Mouse (Mus musculus) MEL (cell line): ENCODE measurements at regions not wholly inside any gene's neighbourhood (a gene's known extent, or its start where the extent isn't known, plus 50 kb on each side); places are given as distances from the start of the nearest gene placed in this dataset.
A peak's percentile ranks its signal among the peaks of the same experiment; 100 is the strongest.

ENCODE experiments used
- DNase-seq: peaks from one replicate; pipeline ENCODE4 v3.0.0; 2011; ENCODE audit warnings: low read depth, low spot score
- H3K27ac ChIP-seq: 2 replicates; pipeline ENCODE4 v1.5.1; 2012; ENCODE audit warnings: low read depth, mild to moderate bottlenecking, control low read depth, low read length, moderate library complexity; ENCODE audit not compliant: control insufficient read depth
- H3K27me3 ChIP-seq, 2 experiments: fragments of 150-350 bp in 1 of 2; sonication (generic) in 1 of 2; 2 replicates each; pipeline ENCODE4 v1.6.1; 2012; ENCODE audit warnings: low read length in 2 of 2, mild to moderate bottlenecking in 2 of 2, improper control_type of control experiment in 1 of 2, moderate library complexity in 1 of 2; ENCODE audit not compliant: insufficient read depth in 2 of 2, control insufficient read depth in 1 of 2
- H3K36me3 ChIP-seq, 2 experiments: 2 replicates each; pipeline ENCODE4 v1.6.1; 2012 to 2014; ENCODE audit warnings: low read length in 2 of 2, improper control_type of control experiment in 1 of 2, inconsistent platforms in 1 of 2, mild to moderate bottlenecking in 1 of 2; ENCODE audit not compliant: insufficient read depth in 2 of 2, control insufficient read depth in 1 of 2
- H3K4me1 ChIP-seq, 2 experiments: fragments of 150-350 bp in 1 of 2; sonication (generic) in 1 of 2; 2 replicates each; pipeline ENCODE4 v1.6.1; 2012; ENCODE audit warnings: low read length in 2 of 2, improper control_type of control experiment in 1 of 2, mild to moderate bottlenecking in 1 of 2; ENCODE audit not compliant: insufficient read depth in 2 of 2, control insufficient read depth in 1 of 2
- H3K4me3 ChIP-seq, 2 experiments: fragments of 150-350 bp in 1 of 2; sonication (generic) in 1 of 2; 2 replicates each; pipeline ENCODE4 v1.5.1; 2012; ENCODE audit warnings: low read depth in 2 of 2, low read length in 2 of 2, mild to moderate bottlenecking in 2 of 2, moderate library complexity in 2 of 2, control low read depth in 1 of 2, improper control_type of control experiment in 1 of 2; ENCODE audit not compliant: control insufficient read depth in 1 of 2, insufficient read depth in 1 of 2
- H3K79me2 ChIP-seq: 2 replicates; pipeline ENCODE4 v1.6.1; 2012; ENCODE audit warnings: mild to moderate bottlenecking, low read length, moderate library complexity; ENCODE audit not compliant: control insufficient read depth, poor library complexity, insufficient read depth
- H3K9ac ChIP-seq: 2 replicates; pipeline ENCODE4 v1.6.1; 2012; ENCODE audit warnings: low read depth, mild to moderate bottlenecking, control low read depth, low read length, moderate library complexity; ENCODE audit not compliant: control insufficient read depth, poor library complexity, severe bottlenecking
- H3K9me3 ChIP-seq: fragments of 150-350 bp; sonication (generic); replicated peaks from 2 replicates; pipeline ENCODE4 v1.6.1; 2012; ENCODE audit warnings: mild to moderate bottlenecking, low read length, improper control_type of control experiment, moderate library complexity; ENCODE audit not compliant: insufficient read depth
- BHLHE40 ChIP-seq: IDR thresholded peaks from 2 replicates; pipeline ENCODE4 v1.6.1; 2012; ENCODE audit warnings: low read depth, mild to moderate bottlenecking, inconsistent platforms, low read length, improper control_type of control experiment, borderline replicate concordance
- CHD2 ChIP-seq: IDR thresholded peaks from 2 replicates; pipeline ENCODE4 v1.6.1; 2011; ENCODE audit warnings: low read length, improper control_type of control experiment
- CTCF ChIP-seq, 3 experiments: IDR thresholded peaks in 2 of 3; conservative IDR thresholded peaks in 1 of 3; 2 replicates each; pipeline ENCODE4 v1.5.1; 2011 to 2012; ENCODE audit warnings: low read length in 3 of 3, low read depth in 2 of 3, mild to moderate bottlenecking in 2 of 3, improper control_type of control experiment in 1 of 3, inconsistent platforms in 1 of 3, mixed read lengths in 1 of 3, moderate library complexity in 1 of 3; ENCODE audit not compliant: control insufficient read depth in 1 of 3, insufficient read depth in 1 of 3, poor library complexity in 1 of 3, severe bottlenecking in 1 of 3
- ETS1 ChIP-seq: IDR thresholded peaks from 2 replicates; pipeline ENCODE4 v1.6.1; 2012; ENCODE audit warnings: low read depth, mild to moderate bottlenecking, inconsistent platforms, low read length, improper control_type of control experiment, moderate library complexity
- MAFK ChIP-seq: IDR thresholded peaks from 2 replicates; pipeline ENCODE4 v1.6.1; 2011; ENCODE audit warnings: low read depth, mild to moderate bottlenecking, low read length, improper control_type of control experiment, borderline replicate concordance
- MAX ChIP-seq: IDR thresholded peaks from 2 replicates; pipeline ENCODE4 v1.6.1; 2011; ENCODE audit warnings: low read length, improper control_type of control experiment
- MAZ ChIP-seq: IDR thresholded peaks from 2 replicates; pipeline ENCODE4 v1.6.1; 2012; ENCODE audit warnings: low read depth, mild to moderate bottlenecking, inconsistent platforms, low read length, improper control_type of control experiment
- MXI1 ChIP-seq: IDR thresholded peaks from 2 replicates; pipeline ENCODE4 v1.6.1; 2011; ENCODE audit warnings: mild to moderate bottlenecking, low read depth, low read length, improper control_type of control experiment
- NELFE ChIP-seq: IDR thresholded peaks from 2 replicates; pipeline ENCODE4 v1.6.1; 2011; ENCODE audit warnings: low read depth, low read length, improper control_type of control experiment
- POLR2A ChIP-seq, 2 experiments: IDR thresholded peaks; 2 replicates each; pipeline ENCODE4 v1.6.1; 2011 to 2012; ENCODE audit warnings: low read length in 2 of 2, mild to moderate bottlenecking in 2 of 2, control low read depth in 1 of 2, improper control_type of control experiment in 1 of 2, low read depth in 1 of 2, moderate library complexity in 1 of 2; ENCODE audit not compliant: control insufficient read depth in 1 of 2, insufficient read depth in 1 of 2, poor library complexity in 1 of 2
- POLR2AphosphoS2 ChIP-seq: IDR thresholded peaks from 2 replicates; pipeline ENCODE4 v1.6.1; 2011; ENCODE audit warnings: low read length, improper control_type of control experiment
- POLR2AphosphoS5 ChIP-seq: IDR thresholded peaks from 2 replicates; pipeline ENCODE4 v1.6.1; 2012; ENCODE audit warnings: low read depth, borderline replicate concordance, mild to moderate bottlenecking, inconsistent platforms, low read length, moderate library complexity, mixed read lengths
- RAD21 ChIP-seq: IDR thresholded peaks from 2 replicates; pipeline ENCODE4 v1.6.1; 2011; ENCODE audit warnings: mild to moderate bottlenecking, low read depth, low read length, improper control_type of control experiment
- SMC3 ChIP-seq: IDR thresholded peaks from 2 replicates; pipeline ENCODE4 v1.6.1; 2011; ENCODE audit warnings: low read depth, low read length, improper control_type of control experiment
- TAL1 ChIP-seq: IDR thresholded peaks from 2 replicates; pipeline ENCODE4 v1.6.1; 2012; ENCODE audit warnings: mild to moderate bottlenecking, inconsistent platforms, low read length, moderate library complexity, mixed read lengths
- TBP ChIP-seq: IDR thresholded peaks from 2 replicates; pipeline ENCODE4 v1.8.0; 2011; ENCODE audit warnings: low read depth, low read length, improper control_type of control experiment
- ZC3H11A ChIP-seq: IDR thresholded peaks from 2 replicates; pipeline ENCODE4 v1.6.1; 2012; ENCODE audit warnings: low read depth, mild to moderate bottlenecking, inconsistent platforms, low read length, improper control_type of control experiment

DNA sequence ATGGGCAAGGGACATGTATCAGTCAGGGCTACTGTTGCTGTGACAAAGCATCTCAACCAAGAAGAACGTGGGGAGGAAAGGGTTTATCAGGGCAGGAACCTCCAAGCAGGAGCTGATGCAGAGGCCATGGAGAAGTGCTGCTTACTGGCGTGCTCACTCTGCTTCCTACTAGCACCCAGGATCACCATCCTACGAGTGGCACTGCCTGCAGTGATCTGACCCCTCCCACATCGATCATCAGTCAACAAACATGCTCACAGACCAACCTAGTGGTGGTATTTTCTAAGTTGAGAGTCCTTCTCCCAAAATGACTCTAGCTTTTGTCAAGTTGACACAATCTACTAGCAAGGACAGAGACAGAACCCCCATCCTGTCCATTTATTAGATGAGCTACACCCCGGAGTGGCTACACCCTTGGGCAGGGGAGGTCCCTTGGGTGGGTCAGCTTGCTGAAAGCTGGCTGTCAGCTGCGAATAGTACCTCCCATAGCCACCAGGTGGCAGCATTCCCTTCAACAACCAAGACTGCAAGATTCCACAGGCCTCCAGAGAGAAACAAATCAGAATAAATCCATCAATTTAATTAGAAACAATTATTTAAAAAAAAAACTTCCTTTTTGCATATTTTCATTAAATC is 99.9 kb upstream of the Ralgapa2 start:
- peak; percentile 89 for DNase-seq
- H3K27ac ChIP-seq, result no peak overlapping the region
- H3K9me3 ChIP-seq, result no peaks in the 10 kb centered on the region
- no peaks in the 10 kb centered on the region for H3K79me2 ChIP-seq
- H3K27me3 ChIP-seq, result no peaks in the 10 kb centered on the region
- H3K4me1 ChIP-seq, result no peaks in the 10 kb centered on the region
- peak; percentile 82 for TF ChIP-seq SMC3
- 0 out of 2 replicates have a peak, but pooled peaks have one; percentile 36 for TF ChIP-seq ZC3H11A
- peak; percentile 86 to 89 (median 87) for TF ChIP-seq CTCF (IDR thresholded peaks at IDR 0.05 in 2 of 3, conservative IDR thresholded peaks at IDR 0.05 in 1 of 3; ENCODE audit: control insufficient read depth in 1 of 3, insufficient read depth in 1 of 3, low read depth in 2 of 3, low read length in 3 of 3, poor library complexity in 1 of 3, severe bottlenecking in 1 of 3)
- TF ChIP-seq POLR2AphosphoS5, result no peak
- TF ChIP-seq POLR2AphosphoS2, result no peak
- TF ChIP-seq RAD21, result peak; percentile 56
- no peaks in the 10 kb centered on the region for H3K36me3 ChIP-seq
- H3K4me3 ChIP-seq, result peak overlapping the region in 1 of 2 experiments; percentile 33; a peak in 2 of 4 replicates
- H3K9ac ChIP-seq, result no peak overlapping the region

DNA sequence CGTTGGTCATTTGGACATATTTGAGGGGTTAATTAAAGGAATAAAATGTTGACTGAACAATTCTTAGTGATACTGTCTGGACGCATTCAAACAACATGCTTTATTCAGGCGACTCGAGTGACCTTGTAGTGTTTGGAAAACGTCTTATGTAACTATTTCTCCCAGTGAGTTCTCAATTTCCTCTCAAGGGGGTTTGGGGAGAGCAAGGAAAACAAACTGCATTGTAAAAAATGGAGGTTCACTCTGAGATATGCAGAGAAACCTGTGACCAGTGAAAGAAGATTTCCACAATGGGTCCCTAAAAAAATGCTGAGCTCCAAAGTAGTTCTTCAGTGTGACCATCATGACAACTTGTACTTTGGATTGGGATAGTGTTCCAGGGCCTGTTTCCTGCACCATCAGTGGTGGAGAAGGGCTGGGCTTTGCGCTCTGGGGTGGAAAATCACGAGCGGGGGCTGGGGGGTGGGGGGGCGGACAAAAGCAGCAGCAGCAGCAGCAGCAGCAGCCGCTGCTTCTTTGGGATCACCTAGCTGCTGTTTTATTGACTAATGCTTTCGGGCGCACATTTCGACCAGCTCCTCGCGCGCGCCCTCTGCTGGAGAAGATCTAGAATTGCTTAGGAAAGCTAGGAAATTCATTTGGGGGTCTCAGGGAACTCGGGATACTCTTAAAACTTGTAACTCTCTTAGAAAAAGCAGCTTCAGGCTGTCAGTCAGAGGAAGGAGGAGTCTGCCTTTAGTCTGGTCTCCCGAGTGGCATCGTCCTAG is 100.6 kb upstream of the Ralgapa2 start:
- TF ChIP-seq TBP (no peak), RAD21 (peak; percentile 74), SMC3 (peak; percentile 93), MXI1 (peak; percentile 27; the same call in 1 of the 2 replicates), ETS1 (no peak), ZC3H11A (peak; percentile 75), TAL1 (no peak), BHLHE40 (0 out of 2 replicates have a peak, but pooled peaks have one; percentile 29), NELFE (no peak), CTCF (IDR thresholded peaks at IDR 0.05 in 2 of 3, conservative IDR thresholded peaks at IDR 0.05 in 1 of 3; ENCODE audit: control insufficient read depth in 1 of 3, insufficient read depth in 1 of 3, low read depth in 2 of 3, low read length in 3 of 3, poor library complexity in 1 of 3, severe bottlenecking in 1 of 3) (peak; percentile 52 to 91 (median 84)), MAFK (no peak), MAX (peak; percentile 33; the same call in 1 of the 2 replicates), MAZ (no peak), CHD2 (no peak), POLR2A (IDR thresholded peaks at IDR 0.05; ENCODE audit: control insufficient read depth in 1 of 2, insufficient read depth in 1 of 2, low read depth in 1 of 2, low read length in 2 of 2, poor library complexity in 1 of 2) (no peak)
- Histone ChIP-seq H3K27me3 (no peaks in the 10 kb centered on the region), H3K9me3 (no peaks in the 10 kb centered on the region), H3K4me3 (peak overlapping the region; percentile 33 to 47), H3K79me2 (no peaks in the 10 kb centered on the region), H3K36me3 (no peaks in the 10 kb centered on the region), H3K27ac (no peak overlapping the region), H3K4me1 (no peaks in the 10 kb centered on the region), H3K9ac (peak overlapping the region; percentile 17; the same call in 1 of the 2 replicates)
- DNase-seq, result peak; percentile 74
